Mouse (Mus musculus) liver, embryonic 16.5 days (tissue): ENCODE results near the gene Hipk3. TPM values are rescaled to one million over a fixed set of nuclear protein-coding genes. Genes with fewer than 3 reads are reported as not detected.

ENCODE experiments used
- ATAC-seq: fragments of 200-750 bp; cut with Nextera tagmentation; 2 replicates; pipeline ENCODE4 v1.8.0; 2017; ENCODE audit warnings: low read depth, mild to moderate bottlenecking, moderate number of reproducible peaks, moderate library complexity
- H3K27ac ChIP-seq: fragments of 300-500 bp; sonication (generic); 2 replicates; pipeline ENCODE4 v1.5.1; 2014; ENCODE audit warnings: mild to moderate bottlenecking, low read length
- H3K27me3 ChIP-seq: fragments of 300-500 bp; sonication (generic); 2 replicates; pipeline ENCODE4 v1.6.1; 2014; ENCODE audit warnings: low read depth, low read length, mixed read lengths; ENCODE audit not compliant: control insufficient read depth, insufficient read depth
- H3K36me3 ChIP-seq: fragments of 300-500 bp; sonication (generic); 2 replicates; pipeline ENCODE4 v1.6.1; 2014; ENCODE audit warnings: mild to moderate bottlenecking; ENCODE audit not compliant: control insufficient read depth, insufficient read depth
- H3K4me1 ChIP-seq: fragments of 300-500 bp; sonication (generic); 2 replicates; pipeline ENCODE4 v1.6.1; 2014; ENCODE audit warnings: low read depth, low read length, mixed read lengths; ENCODE audit not compliant: control insufficient read depth
- H3K4me2 ChIP-seq: fragments of 300-500 bp; sonication (generic); 2 replicates; pipeline ENCODE4 v1.6.1; 2014; ENCODE audit warnings: low read depth, low read length, mixed read lengths
- H3K4me3 ChIP-seq: fragments of 300-500 bp; sonication (generic); 2 replicates; pipeline ENCODE4 v1.5.1; 2014; ENCODE audit warnings: low read depth, mild to moderate bottlenecking, low read length
- H3K9ac ChIP-seq: fragments of 300-500 bp; sonication (generic); 2 replicates; pipeline ENCODE4 v1.6.1; 2014; ENCODE audit warnings: low read depth, low read length
- H3K9me3 ChIP-seq: fragments of 300-500 bp; sonication (generic); replicated peaks from 2 replicates; pipeline ENCODE4 v1.6.1; 2016; ENCODE audit warnings: low read length; ENCODE audit not compliant: control insufficient read depth
- WGBS: fragments of 180-500 bp; shearing (Covaris S2); extraction: QIAGEN DNeasy Blood & Tissue Kit; methylation state at CpG from one replicate; pipeline ENCODE4 v1.1.7; 2014; ENCODE audit not compliant: insufficient replicate concordance; 5-methylcytosine and 5-hydroxymethylcytosine counted together
- polyA plus RNA-seq: library from polyadenylated mRNA; unstranded; fragments of >200 nt; fragmentation: Nextera tagmentation; extraction: Ambion mirVana; gene quantifications from 2 replicates; pipeline ENCODE4 v1.2.1, GENCODE M21; 2015

The Hipk3 gene
- polyA plus RNA-seq, 1 experiment from 2014 or later: 7.5 TPM

DNA sequence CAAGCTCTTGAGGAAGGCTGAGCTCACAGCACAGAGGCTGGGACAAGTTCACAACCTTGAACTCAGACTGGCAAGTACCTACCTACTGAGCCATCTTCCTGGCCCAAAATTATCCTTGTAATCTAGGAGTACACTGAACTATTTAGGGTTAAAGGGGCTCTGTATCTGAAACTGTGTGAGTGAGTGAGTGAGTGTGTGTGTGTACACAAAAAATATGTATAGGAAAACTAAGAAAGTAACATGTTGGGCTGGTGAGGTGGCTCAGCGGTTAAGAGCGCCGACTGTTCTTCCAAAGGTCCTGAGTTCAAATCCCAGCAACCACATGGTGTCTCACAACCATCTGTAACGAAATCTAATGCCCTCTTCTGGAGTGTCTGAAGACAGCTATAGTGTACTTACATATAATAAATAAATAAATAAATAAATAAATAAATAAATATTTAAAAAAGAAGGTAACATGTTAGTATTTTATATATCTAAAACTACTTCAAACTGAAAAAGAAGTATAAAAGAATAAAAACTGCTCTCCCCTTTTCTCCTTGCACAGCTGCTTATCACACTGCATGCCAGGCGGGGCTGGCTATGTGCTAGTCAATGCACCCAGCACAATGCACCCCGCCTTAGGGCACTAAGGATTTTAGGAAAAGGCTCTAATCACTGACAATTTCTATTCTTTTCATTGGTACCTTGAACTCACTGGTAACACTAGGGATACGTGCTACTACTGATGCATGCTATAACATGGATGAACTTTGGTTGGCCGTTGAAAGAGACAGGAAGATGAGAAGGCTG is 28.4 kb downstream of the Hipk3 start:
- Histone ChIP-seq H3K4me1 (no peaks in the 10 kb centered on the region), H3K36me3 (0 out of 2 replicates have a peak, but pooled peaks cover under 1% of the 10 kb centered on the region), H3K27me3 (no peaks in the 10 kb centered on the region), H3K27ac (no peak overlapping the region), H3K4me3 (no peak overlapping the region), H3K9me3 (no peaks in the 10 kb centered on the region), H3K4me2 (no peak overlapping the region), H3K9ac (no peak overlapping the region)
- 75% methylated on average over 8 of the region's 8 CpGs for WGBS
- ATAC-seq: no peak

- WGBS: 42% methylated on average over 3 of the region's 3 CpGs
- no peak for ATAC-seq
Observed at GRCm38 (mm10) chr2:104460021-104460420, 34.2 kb downstream of the Hipk3 start.

GRCm38 (mm10) chr2:104458569-104459332 is 35.5 kb downstream of the Hipk3 start:
- WGBS: 74% methylated on average over 8 of the region's 8 CpGs
- H3K27ac ChIP-seq: no peak overlapping the region
- no peaks in the 10 kb centered on the region for H3K36me3 ChIP-seq
- H3K27me3 ChIP-seq: no peaks in the 10 kb centered on the region
- ATAC-seq: no peak
- H3K4me3 ChIP-seq: no peak overlapping the region
- no peaks in the 10 kb centered on the region for H3K9me3 ChIP-seq
- peaks cover 9% of the 10 kb centered on the region for H3K4me1 ChIP-seq
- no peak overlapping the region for H3K4me2 ChIP-seq
- H3K9ac ChIP-seq: no peak overlapping the region

More at GRCm38 (mm10) chr2:104460021-104460420, 34.2 kb downstream of the Hipk3 start:
- no peaks in the 10 kb centered on the region for H3K27me3 ChIP-seq
- H3K27ac ChIP-seq: no peak overlapping the region
- peaks cover 9% of the 10 kb centered on the region for H3K4me1 ChIP-seq
- H3K4me2 ChIP-seq: no peak overlapping the region
- H3K9ac ChIP-seq: no peak overlapping the region
- no peaks in the 10 kb centered on the region for H3K36me3 ChIP-seq
- H3K4me3 ChIP-seq: no peak overlapping the region
- no peaks in the 10 kb centered on the region for H3K9me3 ChIP-seq

DNA sequence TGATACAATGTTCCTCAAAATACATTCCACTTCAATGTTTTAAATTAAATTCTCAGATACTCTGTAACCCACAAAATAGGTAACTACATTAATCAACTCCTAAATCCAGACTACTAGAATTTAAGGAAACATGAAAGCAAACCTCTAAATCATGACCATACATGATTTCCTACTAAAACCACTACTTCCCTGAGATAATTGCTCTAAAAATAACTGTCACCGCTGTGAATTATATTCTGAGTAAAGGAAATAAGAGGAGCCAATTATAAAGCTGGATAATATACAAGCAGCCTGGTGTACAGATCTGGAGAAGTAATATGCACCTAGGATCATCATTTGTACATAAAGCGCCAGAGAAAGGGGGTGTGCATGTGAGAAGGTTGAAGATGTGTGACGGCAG is 37.1 kb downstream of the Hipk3 start:
- Histone ChIP-seq H3K27me3 (no peaks in the 10 kb centered on the region), H3K9me3 (no peaks in the 10 kb centered on the region), H3K9ac (no peak overlapping the region), H3K4me2 (no peak overlapping the region), H3K36me3 (no peaks in the 10 kb centered on the region), H3K27ac (no peak overlapping the region), H3K4me1 (peaks cover 9% of the 10 kb centered on the region), H3K4me3 (no peak overlapping the region)
- ATAC-seq: no peak
- 18% methylated on average over 3 of the region's 3 CpGs for WGBS

GRCm38 (mm10) chr2:104450685-104451084 is 43.6 kb downstream of the Hipk3 start:
- H3K4me3 ChIP-seq: no peak overlapping the region
- H3K4me1 ChIP-seq: no peaks in the 10 kb centered on the region; the same call in none of the 2 replicates
- WGBS: 20% methylated on average over 3 of the region's 3 CpGs
- H3K27me3 ChIP-seq: no peaks in the 10 kb centered on the region
- H3K4me2 ChIP-seq: no peak overlapping the region
- ATAC-seq: no peak
- H3K36me3 ChIP-seq: no peaks in the 10 kb centered on the region
- H3K27ac ChIP-seq: no peak overlapping the region
- no peaks in the 10 kb centered on the region for H3K9me3 ChIP-seq
- H3K9ac ChIP-seq: no peak overlapping the region

- Histone ChIP-seq H3K36me3 (no peaks in the 10 kb centered on the region), H3K9me3 (no peaks in the 10 kb centered on the region), H3K9ac (no peak overlapping the region), H3K4me2 (no peak overlapping the region), H3K4me3 (no peak overlapping the region), H3K27ac (no peak overlapping the region), H3K27me3 (no peaks in the 10 kb centered on the region), H3K4me1 (no peaks in the 10 kb centered on the region; the same call in 1 of the 2 replicates)
- no peak for ATAC-seq
- WGBS: 93% methylated on average over 1 of the region's 1 CpGs
Observed at GRCm38 (mm10) chr2:104449191-104449590, 45.1 kb downstream of the Hipk3 start.

DNA sequence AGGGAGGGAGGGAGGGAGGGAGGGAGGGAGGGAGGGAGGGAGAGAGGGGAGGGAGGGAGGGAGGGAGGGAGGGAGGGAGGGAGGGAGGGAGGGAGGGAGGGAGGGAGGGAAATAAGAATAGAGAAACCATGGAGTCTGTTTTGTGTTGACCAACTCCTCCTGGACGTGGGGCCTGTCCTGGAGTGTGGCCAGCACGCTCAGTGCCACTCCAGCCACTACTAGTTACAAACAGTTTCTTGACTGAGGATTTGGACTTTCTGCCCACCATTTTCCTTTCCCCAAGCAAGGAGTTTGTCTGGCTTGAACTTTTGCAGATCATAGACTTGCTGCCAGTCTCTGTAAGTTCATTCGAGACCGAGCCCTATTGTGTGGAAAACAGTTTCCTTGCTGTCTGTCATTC is 46.0 kb downstream of the Hipk3 start:
- WGBS: 79% methylated on average over 4 of the region's 4 CpGs
- Histone ChIP-seq H3K27me3 (no peaks in the 10 kb centered on the region), H3K4me3 (no peak overlapping the region), H3K4me2 (no peak overlapping the region), H3K9ac (no peak overlapping the region), H3K9me3 (no peaks in the 10 kb centered on the region), H3K27ac (no peak overlapping the region), H3K36me3 (no peaks in the 10 kb centered on the region), H3K4me1 (no peaks in the 10 kb centered on the region; the same call in 1 of the 2 replicates)
- no peak for ATAC-seq

GRCm38 (mm10) chr2:104446016-104446415 is 48.2 kb downstream of the Hipk3 start:
- no peak overlapping the region for H3K27ac ChIP-seq
- ATAC-seq: no peak
- no peaks in the 10 kb centered on the region for H3K27me3 ChIP-seq
- 8% methylated on average over 1 of the region's 1 CpGs for WGBS
- no peak overlapping the region for H3K9ac ChIP-seq
- H3K4me2 ChIP-seq: no peak overlapping the region
- H3K4me3 ChIP-seq: no peak overlapping the region
- H3K36me3 ChIP-seq: peaks cover under 1% of the 10 kb centered on the region; the same call in 1 of the 2 replicates
- no peaks in the 10 kb centered on the region; the same call in 1 of the 2 replicates for H3K4me1 ChIP-seq
- H3K9me3 ChIP-seq: no peaks in the 10 kb centered on the region

DNA sequence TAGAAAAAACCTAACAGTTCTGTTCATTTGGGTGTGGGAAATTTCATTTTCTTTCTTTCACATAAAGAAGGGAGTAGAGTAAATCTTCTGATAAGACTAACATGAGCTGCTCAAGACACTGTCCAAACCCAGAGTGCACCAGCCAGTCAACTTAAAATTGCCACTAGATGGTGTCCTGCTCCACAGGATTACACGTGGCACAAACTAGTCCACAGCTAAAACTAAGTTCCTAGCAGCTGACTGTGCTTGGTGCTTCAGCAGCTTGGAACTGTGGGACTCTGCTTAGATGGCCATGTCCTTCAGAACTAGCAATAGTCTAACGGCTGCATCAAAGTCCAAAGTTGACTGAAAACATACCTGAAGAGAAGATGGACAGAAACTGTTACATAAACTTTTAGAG is 49.5 kb downstream of the Hipk3 start:
- Histone ChIP-seq H3K4me1 (no peaks in the 10 kb centered on the region), H3K27ac (no peak overlapping the region), H3K4me2 (no peak overlapping the region), H3K36me3 (peaks cover 4% of the 10 kb centered on the region), H3K27me3 (no peaks in the 10 kb centered on the region), H3K9ac (no peak overlapping the region), H3K9me3 (no peaks in the 10 kb centered on the region), H3K4me3 (no peak overlapping the region)
- WGBS: 24% methylated on average over 2 of the region's 2 CpGs
- ATAC-seq: peak; percentile 63
